Comparison of ENCODE assay signal across 8 mouse cellular contexts in the genomic region with DNA sequence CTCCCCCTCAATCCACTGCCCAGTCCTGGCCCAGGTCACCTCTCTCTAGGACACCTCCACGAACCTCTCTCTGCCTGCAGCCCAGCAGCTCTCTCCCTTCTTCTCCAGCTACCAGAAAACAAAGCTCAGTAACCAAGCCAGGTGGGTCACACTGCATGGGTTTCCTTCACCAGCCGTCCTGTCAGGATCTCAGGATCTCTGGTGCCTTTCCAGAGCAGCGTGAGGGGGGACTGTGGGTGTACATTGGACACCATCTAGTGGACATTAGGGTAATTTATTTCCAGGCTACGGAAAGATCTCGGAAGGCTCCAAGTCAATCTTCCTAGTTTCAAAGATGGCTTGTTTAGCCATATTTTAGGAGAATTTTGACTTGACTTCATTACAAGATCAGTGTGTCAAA. TPM values are rescaled to one million over a fixed set of nuclear protein-coding genes. Genes with fewer than 3 reads are reported as not detected.
A peak's percentile ranks its signal among the peaks of the same experiment; 100 is the strongest.
DNase-seq lines count a peak whose midpoint lies in the region; ATAC-seq and TF ChIP-seq lines count a peak whose summit lies in the region.

No protein-coding gene starts in this region.

- no peak for TF ChIP-seq POLR2A in ES-Bruce4 (IDR thresholded peaks at IDR 0.05; ENCODE audit: insufficient read depth, low read length)

- H3K9me3 ChIP-seq in forebrain, embryonic 10.5 days: no peaks in the 10 kb centered on the region
- no peaks in the 10 kb centered on the region for H3K9me3 ChIP-seq in forebrain, embryonic 13.5 days (replicated peaks)
- H3K9me3 ChIP-seq in ES-Bruce4 (replicated peaks; ENCODE audit: control insufficient read depth, insufficient read depth, low read length, poor library complexity, severe bottlenecking): no peaks in the 10 kb centered on the region
- no peaks in the 10 kb centered on the region for H3K9me3 ChIP-seq in hindbrain, embryonic 14.5 days (ENCODE audit: control insufficient read depth, low read length)

- peaks cover 46% of the 10 kb centered on the region for H3K27me3 ChIP-seq in forebrain, embryonic 10.5 days (ENCODE audit: poor library complexity, severe bottlenecking)
- H3K27me3 ChIP-seq in forebrain, embryonic 13.5 days: peaks cover 16% of the 10 kb centered on the region
- H3K27me3 ChIP-seq in ES-Bruce4 (ENCODE audit: control insufficient read depth, insufficient read depth, low read length, poor library complexity, severe bottlenecking): no peaks in the 10 kb centered on the region
- no peaks in the 10 kb centered on the region for H3K27me3 ChIP-seq in hindbrain, embryonic 14.5 days (ENCODE audit: control insufficient read depth, insufficient read depth, low read length)

- TF ChIP-seq CTCF in ES-Bruce4 (IDR thresholded peaks at IDR 0.05; ENCODE audit: low read depth, low read length): peak; percentile 57

- no peak overlapping the region for H3K4me2 ChIP-seq in forebrain, embryonic 13.5 days
- H3K4me2 ChIP-seq in hindbrain, embryonic 14.5 days (replicated peaks): no peak overlapping the region

- ATAC-seq in forebrain, embryonic 13.5 days: no peak
- peak; percentile 61; the same call in 1 of the 2 replicates for ATAC-seq in common myeloid progenitor, adult 5-6 weeks (replicated peaks; ENCODE audit: low read depth, poor library complexity, severe bottlenecking)
- ATAC-seq in hindbrain, embryonic 14.5 days (ENCODE audit: low FRiP score): no peak

- H3K9ac ChIP-seq in forebrain, embryonic 13.5 days: no peak overlapping the region
- H3K9ac ChIP-seq in ES-Bruce4 (ENCODE audit: low read depth, poor library complexity, severe bottlenecking): no peak overlapping the region
- H3K9ac ChIP-seq in hindbrain, embryonic 14.5 days: no peak overlapping the region

- DNase-seq in forebrain, embryonic 10.5 days (ENCODE audit: extremely low spot score, low spot score): no peak
- DNase-seq in hindbrain, embryonic 14.5 days (ENCODE audit: low spot score): peak; percentile 67
- peak; percentile 37 for DNase-seq in lung, postnatal 25 days (ENCODE audit: low spot score)
- no peak for DNase-seq in thymus, postnatal 4 days
- no peak for DNase-seq in layer of hippocampus, adult 8-10 months (ENCODE audit: low spot score in 2 of 2)

- peaks cover 34% of the 10 kb centered on the region for H3K4me1 ChIP-seq in forebrain, embryonic 10.5 days
- H3K4me1 ChIP-seq in forebrain, embryonic 13.5 days: peaks cover 23% of the 10 kb centered on the region
- H3K4me1 ChIP-seq in ES-Bruce4 (ENCODE audit: control insufficient read depth, insufficient read depth, low read length): peaks cover 13% of the 10 kb centered on the region
- H3K4me1 ChIP-seq in hindbrain, embryonic 14.5 days (replicated peaks; ENCODE audit: control insufficient read depth, insufficient read depth, low read length): peaks cover 18% of the 10 kb centered on the region

- H3K4me3 ChIP-seq in forebrain, embryonic 10.5 days: no peak overlapping the region
- H3K4me3 ChIP-seq in forebrain, embryonic 13.5 days: no peak overlapping the region
- no peak overlapping the region for H3K4me3 ChIP-seq in ES-Bruce4 (ENCODE audit: low read depth, low read length)
- H3K4me3 ChIP-seq in hindbrain, embryonic 14.5 days (replicated peaks; ENCODE audit: low read length): no peak overlapping the region

- 0 out of 2 replicates have a peak overlapping the region, but pooled peaks have one; percentile 6 for H3K27ac ChIP-seq in forebrain, embryonic 10.5 days
- H3K27ac ChIP-seq in forebrain, embryonic 13.5 days: no peak overlapping the region
- H3K27ac ChIP-seq in ES-Bruce4 (ENCODE audit: insufficient read depth, low read length): no peak overlapping the region
- H3K27ac ChIP-seq in hindbrain, embryonic 14.5 days: no peak overlapping the region

- TF ChIP-seq EP300 in ES-Bruce4 (IDR thresholded peaks at IDR 0.05; ENCODE audit: insufficient read depth, low read depth, low read length): no peak

- WGBS in forebrain, embryonic 10.5 days: 17% methylated on average over 5 of the region's 5 CpGs
- 13% methylated on average over 5 of the region's 5 CpGs for WGBS in forebrain, embryonic 13.5 days
- 14% methylated on average over 5 of the region's 5 CpGs for WGBS in hindbrain, embryonic 14.5 days

- H3K36me3 ChIP-seq in forebrain, embryonic 10.5 days (replicated peaks): no peaks in the 10 kb centered on the region
- no peaks in the 10 kb centered on the region for H3K36me3 ChIP-seq in forebrain, embryonic 13.5 days (ENCODE audit: poor library complexity, severe bottlenecking)
- no peaks in the 10 kb centered on the region for H3K36me3 ChIP-seq in ES-Bruce4 (ENCODE audit: control insufficient read depth, insufficient read depth, low read length, poor library complexity, severe bottlenecking)
- H3K36me3 ChIP-seq in hindbrain, embryonic 14.5 days (replicated peaks; ENCODE audit: control insufficient read depth, insufficient read depth): no peaks in the 10 kb centered on the region

RNA-seq across cellular contexts. Expression of a gene that starts 18.0 kb away (rescaled TPM):
- polyA plus RNA-seq in forebrain, embryonic 10.5 days (2016; fragmentation: Nextera tagmentation; extraction: Ambion mirVana): 328 and 332 TPM in 2 replicates
- 180 and 199 TPM in 2 replicates for polyA plus RNA-seq in forebrain, embryonic 13.5 days (2015; fragmentation: Nextera tagmentation; extraction: Ambion mirVana)
- polyA plus RNA-seq in ES-Bruce4 (2011; ENCODE audit: insufficient read depth, insufficient read length, low read depth, missing spikeins): 307 and 318 TPM in 2 replicates
- 215 and 222 TPM in 2 replicates for total RNA-seq in common myeloid progenitor, adult 5-6 weeks (2017)
- polyA plus RNA-seq in hindbrain, embryonic 14.5 days (2014; fragmentation: Nextera tagmentation; extraction: Ambion mirVana): 85.4 and 86.8 TPM in 2 replicates
- 100 to 1,000 TPM; 107 to 134 (median 123) TPM for total RNA-seq in layer of hippocampus, adult 8-10 months (2022)

Comparison
In these comparisons a context has a peak if more than half of its experiments do, and no peak if none do; other contexts are left out.
1. DNase-seq: peak in hindbrain, embryonic 14.5 days (single experiment) and lung, postnatal 25 days (single experiment); none in forebrain, embryonic 10.5 days (single experiment), thymus, postnatal 4 days (single experiment) and layer of hippocampus, adult 8-10 months (0 of 2).